Mouse (Mus musculus): ENCODE results near the gene Sardh. TPM values are rescaled to one million over a fixed set of nuclear protein-coding genes. Genes with fewer than 3 reads are reported as not detected.

Sardh gene
- polyA plus RNA-seq, 1 experiment from 2014 or later: 5.5 TPM

DNA sequence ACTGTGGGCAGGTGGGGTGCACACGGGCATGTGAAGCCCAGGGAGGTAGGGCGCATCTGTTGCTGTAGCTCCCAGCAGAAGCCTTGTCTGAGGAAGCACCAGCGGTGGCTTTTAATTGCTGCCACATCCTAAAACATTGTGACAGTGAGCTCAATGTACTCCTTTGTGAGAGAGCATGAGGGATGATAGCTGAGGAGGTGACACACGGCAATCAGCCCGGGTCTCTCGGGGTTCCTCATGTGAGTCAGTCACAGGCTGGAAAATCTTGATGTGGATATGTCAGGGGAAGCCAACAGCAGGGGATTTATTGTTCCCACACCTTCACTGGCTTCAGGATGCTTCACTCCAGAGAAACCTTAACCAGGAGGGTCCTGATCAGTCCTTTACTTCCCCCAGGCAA, 101.3 kb downstream of the Sardh start:
- DNase-seq (ENCODE audit: low spot score): no peak
- ATAC-seq (ENCODE audit: insufficient read depth, low FRiP score, low TSS enrichment): no peak

DNA sequence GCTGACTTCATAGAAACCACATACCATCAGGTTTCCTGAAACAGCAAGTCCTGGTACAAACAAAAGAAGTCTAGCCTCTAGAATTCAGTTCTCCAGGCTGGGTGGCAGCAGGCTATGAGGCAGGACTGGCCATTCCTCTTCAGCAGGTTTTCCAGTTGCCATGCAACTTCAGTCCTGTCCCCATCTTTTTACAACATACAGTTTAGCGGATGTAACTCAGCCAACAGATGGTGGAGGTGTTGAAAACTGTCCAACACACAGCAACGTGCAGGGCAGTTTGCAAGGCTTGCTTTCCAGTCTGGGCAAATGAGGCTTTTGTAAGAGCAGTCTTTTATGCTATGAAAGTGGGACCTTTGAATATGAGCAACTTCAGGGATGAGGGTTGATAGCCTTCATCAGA, 103.2 kb downstream of the Sardh start:
- no peak overlapping the region for H3K4me2 ChIP-seq (ENCODE audit: low read depth)
- no peak overlapping the region for H3K9ac ChIP-seq (ENCODE audit: low read length)
- no peaks in the 10 kb centered on the region for H3K36me3 ChIP-seq (ENCODE audit: control insufficient read depth, insufficient read depth, low read length)
- peaks cover 5% of the 10 kb centered on the region; the same call in 1 of the 2 replicates for H3K4me1 ChIP-seq (ENCODE audit: control insufficient read depth, insufficient read depth, low read length)
- peaks cover 16% of the 10 kb centered on the region for H3K27me3 ChIP-seq (ENCODE audit: control insufficient read depth, insufficient read depth, low read length)
- H3K4me3 ChIP-seq (ENCODE audit: low read depth, low read length): no peak overlapping the region
- H3K27ac ChIP-seq (ENCODE audit: low read depth, low read length): no peak overlapping the region
- H3K9me3 ChIP-seq (ENCODE audit: control insufficient read depth, low read length): no peaks in the 10 kb centered on the region
- DNase-seq (ENCODE audit: low spot score): no peak
- 87% methylated on average over 2 of the region's 2 CpGs for WGBS
- ATAC-seq (ENCODE audit: insufficient read depth, low FRiP score, low TSS enrichment): no peak

More for the DNA sequence above, 101.3 kb downstream of the Sardh start:
- Histone ChIP-seq H3K27ac (ENCODE audit: low read depth, low read length) (no peak overlapping the region), H3K9ac (ENCODE audit: low read length) (no peak overlapping the region), H3K4me3 (ENCODE audit: low read depth, low read length) (no peak overlapping the region), H3K9me3 (ENCODE audit: control insufficient read depth, low read length) (no peaks in the 10 kb centered on the region), H3K4me2 (ENCODE audit: low read depth) (no peak overlapping the region), H3K27me3 (ENCODE audit: control insufficient read depth, insufficient read depth, low read length) (peaks cover 7% of the 10 kb centered on the region; the same call in 1 of the 2 replicates), H3K4me1 (ENCODE audit: control insufficient read depth, insufficient read depth, low read length) (peaks cover 5% of the 10 kb centered on the region; the same call in 1 of the 2 replicates), H3K36me3 (ENCODE audit: control insufficient read depth, insufficient read depth, low read length) (no peaks in the 10 kb centered on the region)
- 73% methylated on average over 6 of the region's 6 CpGs for whole genome bisulfite sequencing

DNA sequence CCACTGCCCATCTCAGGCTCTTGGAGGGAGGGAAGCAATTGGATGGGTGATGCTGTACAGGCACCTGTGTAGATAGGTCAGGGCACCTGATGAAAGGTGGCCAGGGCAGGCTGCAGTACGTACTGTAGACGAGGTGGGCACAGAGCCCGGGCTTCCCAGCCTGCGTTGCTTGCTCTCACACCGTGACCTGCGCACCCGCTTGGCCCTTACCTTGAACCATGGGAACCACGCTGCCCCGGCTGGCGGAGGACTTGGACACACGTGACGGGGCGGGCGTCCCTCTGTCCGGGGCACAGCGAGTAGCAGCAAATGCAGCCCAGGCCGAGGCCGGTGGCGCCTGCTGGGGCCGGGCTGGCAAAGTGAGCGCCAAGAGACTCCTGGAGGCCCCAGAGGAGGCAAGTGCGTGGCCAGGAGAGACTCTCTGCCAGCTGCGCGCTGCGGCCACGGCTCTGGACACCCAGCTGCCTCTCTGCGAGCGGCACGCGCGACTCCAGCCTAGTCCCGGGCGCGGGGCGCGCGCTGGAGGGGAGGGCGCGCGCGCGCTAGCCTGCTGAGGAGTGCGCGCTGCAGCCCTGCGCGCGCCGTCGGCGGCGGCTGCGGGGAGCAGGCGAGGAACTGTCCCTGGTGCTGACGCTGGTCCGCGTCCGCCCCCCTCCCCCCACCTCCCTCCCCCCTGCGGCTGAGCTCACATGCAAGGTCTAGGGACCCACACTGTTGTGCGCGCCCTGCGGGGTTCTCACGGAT, 106.0 kb downstream of the Sardh start, which contains the start of gene Fam163b:
Gene Fam163b, minus strand, starts transcription at position 542 of the 744 bp plus-strand sequence.
- H3K27ac ChIP-seq (ENCODE audit: low read depth, low read length): no peak within 1 kb of the TSS
- H3K4me3 ChIP-seq (ENCODE audit: low read depth, low read length): peak within 1 kb of the TSS; percentile 33
- DNase-seq (ENCODE audit: low spot score) (peak; percentile 78), ATAC-seq (ENCODE audit: insufficient read depth, low FRiP score, low TSS enrichment) (no peak)
- H3K27me3 ChIP-seq (ENCODE audit: control insufficient read depth, insufficient read depth, low read length): peaks cover 16% of the 10 kb centered on the region
- H3K4me2 ChIP-seq (ENCODE audit: low read depth): peak within 1 kb of the TSS; percentile 83
- no peaks in the 10 kb centered on the region for H3K9me3 ChIP-seq (ENCODE audit: control insufficient read depth, low read length)
- peak within 1 kb of the TSS; percentile 32; the same call in 1 of the 2 replicates for H3K9ac ChIP-seq (ENCODE audit: low read length)
- H3K4me1 ChIP-seq (ENCODE audit: control insufficient read depth, insufficient read depth, low read length): peaks cover 3% of the 10 kb centered on the region; the same call in 1 of the 2 replicates
- WGBS: 2% methylated on average over 51 of the region's 62 CpGs
- H3K36me3 ChIP-seq (ENCODE audit: control insufficient read depth, insufficient read depth, low read length): no peaks in the 10 kb centered on the region

Other genes starting within 250 kb of the Sardh start
- gene Cacfd1, start 238.4 kb downstream of the Sardh start, polyA plus RNA-seq (2014; fragmentation: Nextera tagmentation; extraction: Ambion mirVana): 98.7 and 121 TPM in 2 replicates
- 2.9 and 4.1 TPM in 2 replicates for gene Slc2a6, start 220.3 kb downstream of the Sardh start, polyA plus RNA-seq (2014; fragmentation: Nextera tagmentation; extraction: Ambion mirVana)
- 11.5 and 14.5 TPM in 2 replicates for gene Mymk, start 176.2 kb downstream of the Sardh start, polyA plus RNA-seq (2014; fragmentation: Nextera tagmentation; extraction: Ambion mirVana)
- 6.5 and 7.2 TPM in 2 replicates for gene Adamtsl2, start 169.0 kb downstream of the Sardh start, polyA plus RNA-seq (2014; fragmentation: Nextera tagmentation; extraction: Ambion mirVana)
- gene Fam163b, start 105.8 kb downstream of the Sardh start, polyA plus RNA-seq (2014; fragmentation: Nextera tagmentation; extraction: Ambion mirVana): 0.37 and 0.54 TPM in 2 replicates
- gene Dbh, start 83.1 kb downstream of the Sardh start, polyA plus RNA-seq (2014; fragmentation: Nextera tagmentation; extraction: Ambion mirVana): 1.6 and 1.9 TPM in 2 replicates
- gene Vav2, start 178.7 kb upstream of the Sardh start, polyA plus RNA-seq (2014; fragmentation: Nextera tagmentation; extraction: Ambion mirVana): 15.0 and 17.3 TPM in 2 replicates
- gene Brd3os, start 194.0 kb upstream of the Sardh start, polyA plus RNA-seq (2014; fragmentation: Nextera tagmentation; extraction: Ambion mirVana): 15.8 and 16.2 TPM in 2 replicates

Data from neural tube, embryonic 11.5 days (tissue).